Mouse (Mus musculus) stomach, postnatal 0 days (tissue): ENCODE measurements around the gene Maneal. TPM values are rescaled to one million over a fixed set of nuclear protein-coding genes. Genes with fewer than 3 reads are reported as not detected.
A peak's percentile ranks its signal among the peaks of the same experiment; 100 is the strongest.

Experiments
- ATAC-seq: fragments of 200-750 bp; cut with Nextera tagmentation; 2 replicates; pipeline ENCODE4 v1.8.0; 2017; ENCODE audit not compliant: low FRiP score, low TSS enrichment
- DNase-seq: peaks from one replicate; pipeline ENCODE4 v3.0.0-alpha.2; 2016; ENCODE audit warnings: low spot score
- H3K27ac ChIP-seq: fragments of 300-500 bp; sonication (generic); replicated peaks from 2 replicates; pipeline ENCODE4 v1.5.1; 2014; ENCODE audit warnings: mild to moderate bottlenecking, control low read depth
- H3K27me3 ChIP-seq: fragments of 300-500 bp; sonication (generic); 2 replicates; pipeline ENCODE4 v1.6.1; 2014; ENCODE audit warnings: low read length; ENCODE audit not compliant: control insufficient read depth, insufficient read depth
- H3K36me3 ChIP-seq: fragments of 300-500 bp; sonication (generic); 2 replicates; pipeline ENCODE4 v1.6.1; 2014; ENCODE audit warnings: low read length, mixed read lengths; ENCODE audit not compliant: control insufficient read depth, insufficient read depth
- H3K4me1 ChIP-seq: fragments of 300-500 bp; sonication (generic); replicated peaks from 2 replicates; pipeline ENCODE4 v1.6.1; 2014; ENCODE audit warnings: antibody characterized with exemption; ENCODE audit not compliant: control insufficient read depth, insufficient read depth
- H3K4me2 ChIP-seq: fragments of 300-500 bp; sonication (generic); replicated peaks from 2 replicates; pipeline ENCODE4 v1.6.1; 2014; ENCODE audit warnings: low read depth, mild to moderate bottlenecking, control low read depth, moderate library complexity
- H3K4me3 ChIP-seq: fragments of 300-500 bp; sonication (generic); 2 replicates; pipeline ENCODE4 v1.5.1; 2014; ENCODE audit warnings: low read depth, low read length, control low read depth
- H3K9ac ChIP-seq: fragments of 300-500 bp; sonication (generic); 2 replicates; pipeline ENCODE4 v1.6.1; 2014; ENCODE audit warnings: mild to moderate bottlenecking, low read length, control low read depth, mixed read lengths
- H3K9me3 ChIP-seq: fragments of 300-500 bp; sonication (generic); 2 replicates; pipeline ENCODE4 v1.6.1; 2016; ENCODE audit warnings: low read length; ENCODE audit not compliant: control insufficient read depth
- CTCF ChIP-seq: IDR thresholded peaks from 2 replicates; pipeline ENCODE4 v1.5.1; 2016; ENCODE audit warnings: antibody characterized with exemption, low read depth, mild to moderate bottlenecking, moderate library complexity
- EP300 ChIP-seq: optimal IDR thresholded peaks from 2 replicates; pipeline ENCODE3; 2016; ENCODE audit warnings: antibody characterized with exemption
- WGBS: fragments of 180-500 bp; shearing (Covaris S2); extraction: QIAGEN DNeasy Blood & Tissue Kit; methylation state at CpG from one replicate; pipeline ENCODE4 v1.1.7; 2014; 5-methylcytosine and 5-hydroxymethylcytosine counted together
- polyA plus RNA-seq: library from polyadenylated mRNA; unstranded; fragments of >200 nt; fragmentation: Nextera tagmentation; extraction: Ambion mirVana; gene quantifications from 2 replicates; pipeline ENCODE4 v1.2.1, GENCODE M21; 2015

The Maneal gene
- polyA plus RNA-seq, 1 experiment from 2014 or later = 0.21 TPM

- Histone ChIP-seq H3K27ac (no peak overlapping the region), H3K4me1 (no peaks in the 10 kb centered on the region), H3K4me3 (peak overlapping the region; percentile 36), H3K27me3 (peaks cover 11% of the 10 kb centered on the region; the same call in 1 of the 2 replicates), H3K4me2 (peak overlapping the region; percentile 52), H3K9ac (peak overlapping the region; percentile 35; the same call in 1 of the 2 replicates), H3K36me3 (no peaks in the 10 kb centered on the region), H3K9me3 (no peaks in the 10 kb centered on the region)
- ATAC-seq = peak; percentile 26; the same call in 1 of the 2 replicates
- peak; percentile 36 for DNase-seq
- WGBS = 3% methylated on average over 57 of the region's 83 CpGs
- TF ChIP-seq EP300 = no peak
- no peak for TF ChIP-seq CTCF
These were observed 32.8 kb upstream of the Maneal start for GRCm38 (mm10) chr4:124894508-124895428.

- ATAC-seq (no peak), DNase-seq (no peak)
- H3K4me2 ChIP-seq = no peak overlapping the region
- no peaks in the 10 kb centered on the region for H3K36me3 ChIP-seq
- TF ChIP-seq CTCF = no peak
- no peak for TF ChIP-seq EP300
- no peaks in the 10 kb centered on the region for H3K9me3 ChIP-seq
- no peak overlapping the region for H3K9ac ChIP-seq
- WGBS = 32% methylated on average over 6 of the region's 6 CpGs
- H3K27me3 ChIP-seq = peaks cover 11% of the 10 kb centered on the region; the same call in 1 of the 2 replicates
- no peaks in the 10 kb centered on the region for H3K4me1 ChIP-seq
- no peak overlapping the region for H3K4me3 ChIP-seq
- H3K27ac ChIP-seq = no peak overlapping the region
These were observed 31.8 kb upstream of the Maneal start for GRCm38 (mm10) chr4:124893769-124894168.

DNA sequence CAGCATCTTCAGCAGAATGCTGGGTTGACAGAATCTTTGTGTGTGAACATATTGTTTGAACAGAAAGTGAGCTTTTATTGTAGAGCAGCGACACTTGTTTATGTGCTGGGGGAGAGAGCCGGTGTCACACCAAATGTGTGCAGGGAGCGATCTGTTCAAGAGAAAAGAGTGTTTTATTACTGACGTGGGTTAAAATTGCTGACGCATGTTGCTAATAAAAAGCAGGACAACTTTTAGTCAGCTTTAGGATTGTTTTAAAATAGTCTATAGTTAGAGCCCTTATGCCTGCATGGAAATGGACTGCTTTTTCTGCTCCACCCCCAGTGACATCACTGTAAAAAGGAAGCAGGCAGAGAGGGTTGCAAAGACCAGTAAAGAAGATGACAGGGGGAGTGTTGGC, 28.9 kb upstream of the Maneal start:
- DNase-seq = no peak
- Histone ChIP-seq H3K4me1 (no peaks in the 10 kb centered on the region), H3K36me3 (no peaks in the 10 kb centered on the region), H3K4me2 (no peak overlapping the region), H3K4me3 (no peak overlapping the region), H3K9me3 (no peaks in the 10 kb centered on the region), H3K27me3 (peaks cover 11% of the 10 kb centered on the region; the same call in 1 of the 2 replicates), H3K27ac (no peak overlapping the region), H3K9ac (no peak overlapping the region)
- TF ChIP-seq CTCF (no peak), EP300 (no peak)
- 65% methylated on average over 5 of the region's 5 CpGs for WGBS
- no peak for ATAC-seq

DNA sequence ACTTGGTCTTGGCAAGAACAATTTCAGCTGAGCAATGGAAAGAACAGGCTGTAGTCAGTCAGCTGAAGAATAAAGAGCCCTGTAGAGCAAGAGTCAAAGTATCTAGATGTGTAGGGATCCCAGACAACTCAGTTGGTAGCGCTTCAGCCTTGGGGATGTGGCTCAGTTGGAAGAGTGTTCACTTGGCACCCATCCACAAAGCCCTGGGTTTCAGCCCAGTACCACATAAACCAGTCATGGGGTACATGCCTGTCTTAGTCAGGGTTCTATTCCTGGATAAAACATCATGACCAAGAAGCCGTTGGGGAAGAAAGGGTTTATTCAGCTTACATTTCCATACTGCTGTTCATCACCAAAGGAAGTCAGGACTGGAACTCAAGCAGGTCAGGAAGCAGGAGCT, 28.0 kb upstream of the Maneal start:
- Histone ChIP-seq H3K27ac (no peak overlapping the region), H3K9me3 (no peaks in the 10 kb centered on the region), H3K4me3 (no peak overlapping the region), H3K36me3 (no peaks in the 10 kb centered on the region), H3K4me1 (no peaks in the 10 kb centered on the region), H3K4me2 (no peak overlapping the region), H3K27me3 (peaks cover 7% of the 10 kb centered on the region; the same call in 1 of the 2 replicates), H3K9ac (no peak overlapping the region)
- ATAC-seq = no peak
- WGBS = 71% methylated on average over 2 of the region's 2 CpGs
- TF ChIP-seq EP300 (no peak), CTCF (no peak)
- no peak for DNase-seq

DNA sequence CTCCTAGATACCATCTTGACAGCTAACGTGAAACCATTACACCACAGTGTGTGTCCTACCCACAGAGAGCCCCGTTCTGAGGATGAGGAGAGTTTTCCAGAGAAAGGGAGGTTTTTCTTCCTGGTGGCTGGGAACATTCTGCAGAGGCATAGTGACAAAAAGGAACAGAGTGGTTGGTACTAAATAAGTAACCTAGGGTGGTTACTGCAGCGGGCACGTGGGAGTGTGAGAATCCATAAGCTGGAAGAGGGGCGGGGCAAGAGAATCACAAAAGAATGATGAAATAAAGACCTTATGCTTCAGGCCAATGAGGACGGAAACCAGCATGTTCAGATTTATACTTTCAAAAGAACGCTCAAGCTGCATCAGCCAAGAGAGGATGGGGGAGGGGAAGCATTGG, 26.7 kb upstream of the Maneal start:
- ATAC-seq = no peak
- H3K4me2 ChIP-seq = no peak overlapping the region
- no peaks in the 10 kb centered on the region for H3K9me3 ChIP-seq
- H3K27me3 ChIP-seq = no peaks in the 10 kb centered on the region; the same call in 1 of the 2 replicates
- H3K4me1 ChIP-seq = no peaks in the 10 kb centered on the region
- H3K9ac ChIP-seq = no peak overlapping the region
- H3K27ac ChIP-seq = no peak overlapping the region
- 70% methylated on average over 7 of the region's 7 CpGs for WGBS
- no peak for TF ChIP-seq CTCF
- TF ChIP-seq EP300 = no peak
- H3K36me3 ChIP-seq = no peaks in the 10 kb centered on the region
- no peak for DNase-seq
- no peak overlapping the region for H3K4me3 ChIP-seq
